Mouse (Mus musculus) inflammation-experienced regulatory T-cells, adult 6 months (primary cell): Measurements from ENCODE around the gene Irs3. TPM values are rescaled to one million over a fixed set of nuclear protein-coding genes. Genes with fewer than 3 reads are reported as not detected.
A peak's percentile ranks its signal among the peaks of the same experiment; 100 is the strongest.

Experiments used
- ATAC-seq: one replicate; pipeline ENCODE4 v1.8.0; 2017
- polyA plus RNA-seq, 3 experiments: library from polyadenylated mRNA; unstranded; fragments of 100-300 nt; shearing (Covaris generic); gene quantifications; one replicate each; pipeline ENCODE4 v1.2.1; 2017

The Irs3 gene
- not detected for polyA plus RNA-seq

DNA sequence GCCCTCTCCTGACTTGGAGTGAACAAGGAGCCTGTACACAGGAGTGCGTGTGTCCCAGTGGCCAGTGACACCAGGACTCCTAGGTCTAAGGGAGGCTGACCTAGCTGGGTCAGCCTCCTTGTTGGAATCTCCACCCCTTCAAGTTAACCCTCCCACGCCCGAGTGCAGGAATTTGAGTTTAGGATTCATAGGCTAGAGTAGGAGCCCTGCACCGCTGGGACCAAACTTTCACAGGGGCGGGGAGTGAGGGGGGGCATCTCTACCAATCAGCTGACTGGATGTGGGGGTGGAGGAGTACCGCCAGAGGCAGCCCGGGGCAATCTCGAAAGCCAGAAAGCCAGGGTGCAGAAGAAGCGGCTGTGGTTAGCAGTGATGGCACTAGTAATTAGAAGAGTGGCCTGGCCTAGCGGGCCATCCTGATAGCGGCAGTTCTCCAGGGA lies at the start of gene Irs3:
TSS of gene Irs3 (minus strand) at position 63 of the 440 bp plus-strand sequence.
- no peak for ATAC-seq

DNA sequence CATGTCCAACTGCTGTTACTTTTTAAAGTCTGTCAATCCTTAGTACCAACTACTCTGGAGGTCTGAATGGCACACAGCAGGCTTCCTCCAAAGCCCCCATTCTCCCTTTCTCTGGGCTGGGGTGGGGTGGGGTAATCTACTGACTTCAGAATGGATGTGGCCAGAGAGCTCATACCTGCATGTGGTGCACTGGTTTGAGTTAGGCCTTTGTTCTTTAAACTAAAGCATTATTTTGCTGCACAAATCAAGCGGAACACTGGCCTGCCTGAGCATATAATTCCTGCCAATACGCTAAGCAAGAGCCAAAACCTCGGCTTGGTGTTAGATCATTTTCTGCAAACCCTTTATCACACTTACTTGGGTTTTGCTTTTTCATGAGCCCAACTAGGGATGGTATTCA lies 49.3 kb upstream of the Irs3 start:
- no peak for ATAC-seq

GRCm38 (mm10) chr5:137691881-137692280 lies 46.4 kb upstream of the Irs3 start:
- ATAC-seq, result peak; percentile 80

- no peak for ATAC-seq
Observed at GRCm38 (mm10) chr5:137690531-137690930, 45.0 kb upstream of the Irs3 start.

DNA sequence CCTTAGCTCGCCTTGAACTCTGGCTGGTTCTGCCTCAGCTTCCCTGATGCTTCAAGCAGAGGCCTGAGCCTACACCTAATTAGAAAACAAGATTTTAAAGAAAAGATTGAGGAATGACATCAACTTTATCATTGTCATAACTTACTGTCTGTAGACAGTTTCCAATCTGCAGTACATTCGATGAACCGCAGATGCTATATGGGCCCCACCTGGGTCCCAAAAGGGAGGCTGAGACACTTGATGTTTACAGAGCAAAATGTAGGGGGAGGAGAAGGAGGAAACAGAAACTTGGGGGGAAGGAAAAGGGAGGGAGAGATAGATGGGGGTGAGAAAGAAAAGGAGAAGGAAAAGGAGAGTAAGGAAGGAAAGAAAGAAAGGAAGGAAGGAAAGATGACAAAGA lies 44.5 kb upstream of the Irs3 start:
- no peak for ATAC-seq

DNA sequence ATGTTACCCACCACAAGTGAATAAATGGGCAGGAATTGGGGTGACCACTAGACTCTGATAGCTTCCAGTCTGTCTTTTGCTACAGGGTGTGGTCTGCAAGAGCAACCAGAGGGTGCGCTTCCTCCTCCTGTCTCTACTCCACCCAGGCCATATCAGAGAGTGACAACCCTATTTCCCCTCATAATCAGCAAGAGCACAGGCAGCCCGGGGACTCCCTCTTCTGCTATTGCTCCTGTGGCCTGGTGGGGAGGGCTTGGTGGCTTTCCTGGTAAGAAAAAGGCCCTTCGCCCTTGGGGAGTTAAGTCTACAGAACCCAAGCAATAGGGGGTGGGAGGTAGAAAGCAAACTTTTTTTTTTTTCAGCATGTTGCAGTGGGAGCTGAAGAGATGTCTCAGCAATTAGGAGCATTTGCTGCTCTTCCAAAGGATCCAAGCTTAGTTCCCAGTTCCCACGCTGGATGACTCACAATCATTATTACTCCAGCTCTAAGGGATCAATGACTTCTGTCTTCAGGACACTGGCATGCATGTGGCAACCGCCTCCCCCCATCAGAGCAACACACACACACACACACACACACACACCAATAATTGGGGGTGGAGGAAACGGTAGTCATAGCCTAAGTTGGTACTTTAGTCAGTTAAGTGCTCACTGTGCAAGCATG lies 40.7 kb upstream of the Irs3 start:
- no peak for ATAC-seq

GRCm38 (mm10) chr5:137685653-137686052 lies 40.1 kb upstream of the Irs3 start:
- no peak for ATAC-seq

- ATAC-seq, result peak; percentile 98
Observed at GRCm38 (mm10) chr5:137684294-137685123, 39.0 kb upstream of the Irs3 start, which contains the start of gene Agfg2. Gene Agfg2 (minus strand): TSS chr5:137684726.

DNA sequence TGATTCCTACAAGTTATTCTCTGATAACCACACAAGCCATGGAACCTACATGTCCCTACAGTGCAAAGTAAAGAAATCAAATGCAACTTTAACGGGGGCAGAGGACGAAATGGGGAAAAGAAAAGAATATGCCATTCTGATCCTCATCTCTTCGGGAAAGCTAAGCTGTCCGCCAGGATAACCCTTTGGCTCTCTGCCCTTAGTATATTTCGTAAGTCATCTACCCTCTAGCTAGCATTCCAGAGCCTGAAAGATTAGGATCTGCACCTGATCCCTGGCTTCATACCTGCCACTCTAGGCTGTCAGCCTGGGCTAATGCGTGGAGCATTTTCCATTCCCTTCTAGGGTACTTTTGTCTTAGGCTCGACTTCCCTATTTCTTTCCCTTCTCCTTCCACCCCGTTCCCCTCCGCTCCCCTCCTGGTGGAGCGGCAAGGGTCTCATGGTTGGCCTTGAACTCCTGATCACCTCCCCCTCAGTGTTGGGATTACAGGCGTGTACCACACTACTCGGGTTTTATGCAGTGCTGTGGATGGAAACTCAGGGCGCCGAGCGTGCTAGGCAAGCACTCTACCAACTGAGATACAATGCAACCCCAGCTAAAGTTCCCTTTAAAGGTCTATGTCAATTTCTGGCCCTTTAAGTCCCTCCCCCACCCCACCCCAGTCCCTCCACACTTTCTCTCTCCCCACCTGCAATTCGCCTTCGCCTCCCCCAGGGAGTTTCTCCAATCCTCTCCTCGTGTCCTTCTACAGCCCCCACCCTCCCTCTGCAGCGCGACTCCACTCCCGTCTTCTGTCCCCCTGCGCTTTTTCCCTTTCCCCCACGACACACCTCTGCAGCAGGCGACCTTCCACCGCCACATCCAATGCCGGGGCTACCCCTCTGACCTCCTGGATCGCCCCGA lies 38.1 kb upstream of the Irs3 start:
- no peak for ATAC-seq

- no peak for ATAC-seq
Observed at GRCm38 (mm10) chr5:137682526-137682925, 37.0 kb upstream of the Irs3 start.

DNA sequence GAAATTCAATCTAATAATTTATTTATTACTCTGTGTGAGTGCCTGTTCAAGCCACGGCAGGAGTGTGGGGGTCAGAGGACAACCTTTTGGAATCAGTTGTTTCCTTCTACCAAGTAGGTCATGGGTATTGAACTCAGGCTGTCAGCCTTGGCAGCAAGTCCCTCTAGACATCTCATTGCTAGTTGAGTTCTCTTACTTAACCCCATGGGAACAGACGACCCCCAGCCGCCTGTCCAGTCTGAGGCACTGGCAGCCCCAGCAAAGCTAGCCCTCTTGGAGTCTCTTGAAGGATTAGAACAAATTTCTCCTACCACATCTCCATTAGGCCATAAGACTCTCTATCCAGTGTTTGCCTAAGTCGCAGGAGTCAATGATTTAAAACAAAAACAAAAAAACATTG lies 34.2 kb upstream of the Irs3 start:
- no peak for ATAC-seq

GRCm38 (mm10) chr5:137678736-137679135 lies 33.2 kb upstream of the Irs3 start:
- no peak for ATAC-seq

DNA sequence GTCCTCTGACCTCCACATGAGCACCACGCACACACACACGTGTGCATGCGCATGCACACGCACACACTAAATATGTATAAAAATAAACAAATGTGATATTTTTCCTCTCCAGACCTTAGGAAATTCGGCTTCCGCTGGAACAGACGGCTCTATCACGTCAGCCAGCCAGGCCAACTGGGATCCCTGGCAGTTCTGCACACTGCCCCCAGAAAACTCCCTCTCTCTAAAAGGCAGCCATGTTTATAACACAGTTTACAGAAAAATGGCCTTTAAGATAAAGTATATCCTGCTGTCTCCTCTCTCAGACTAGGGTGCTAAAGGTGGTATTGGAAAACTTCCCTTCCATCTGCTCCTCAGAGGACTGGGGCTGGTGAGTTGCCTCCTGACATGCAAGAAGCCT lies 32.3 kb upstream of the Irs3 start:
- ATAC-seq, result no peak

GRCm38 (mm10) chr5:137674786-137675185 lies 29.3 kb upstream of the Irs3 start:
- ATAC-seq, result no peak

- ATAC-seq, result no peak
Observed at GRCm38 (mm10) chr5:137673015-137673414, 27.5 kb upstream of the Irs3 start.

GRCm38 (mm10) chr5:137672361-137672760 lies 26.8 kb upstream of the Irs3 start:
- ATAC-seq, result no peak

- ATAC-seq, result no peak
Observed at GRCm38 (mm10) chr5:137671443-137672240, 26.1 kb upstream of the Irs3 start.

- ATAC-seq, result no peak
Observed at GRCm38 (mm10) chr5:137670240-137670639, 24.7 kb upstream of the Irs3 start.

GRCm38 (mm10) chr5:137668971-137669370 lies 23.5 kb upstream of the Irs3 start:
- no peak for ATAC-seq

DNA sequence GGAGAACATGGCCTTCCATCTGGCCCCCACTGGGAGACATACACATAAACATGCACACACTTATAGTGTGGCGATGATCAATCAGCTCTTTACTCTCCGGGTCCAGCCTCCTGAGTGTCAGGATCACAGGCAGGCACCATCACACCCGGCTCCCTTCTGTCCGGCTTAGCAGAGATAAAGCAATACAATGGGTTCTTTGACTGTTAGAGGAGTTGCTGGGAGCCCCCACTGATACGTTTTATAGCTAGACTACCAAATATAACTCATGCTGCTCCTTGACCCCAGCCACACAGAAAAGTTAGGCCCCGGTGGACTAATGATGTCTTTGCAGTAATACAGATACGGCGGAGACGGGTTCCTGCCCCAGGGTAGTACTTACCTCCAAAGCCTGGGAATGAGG lies 17.5 kb upstream of the Irs3 start:
- ATAC-seq, result no peak

DNA sequence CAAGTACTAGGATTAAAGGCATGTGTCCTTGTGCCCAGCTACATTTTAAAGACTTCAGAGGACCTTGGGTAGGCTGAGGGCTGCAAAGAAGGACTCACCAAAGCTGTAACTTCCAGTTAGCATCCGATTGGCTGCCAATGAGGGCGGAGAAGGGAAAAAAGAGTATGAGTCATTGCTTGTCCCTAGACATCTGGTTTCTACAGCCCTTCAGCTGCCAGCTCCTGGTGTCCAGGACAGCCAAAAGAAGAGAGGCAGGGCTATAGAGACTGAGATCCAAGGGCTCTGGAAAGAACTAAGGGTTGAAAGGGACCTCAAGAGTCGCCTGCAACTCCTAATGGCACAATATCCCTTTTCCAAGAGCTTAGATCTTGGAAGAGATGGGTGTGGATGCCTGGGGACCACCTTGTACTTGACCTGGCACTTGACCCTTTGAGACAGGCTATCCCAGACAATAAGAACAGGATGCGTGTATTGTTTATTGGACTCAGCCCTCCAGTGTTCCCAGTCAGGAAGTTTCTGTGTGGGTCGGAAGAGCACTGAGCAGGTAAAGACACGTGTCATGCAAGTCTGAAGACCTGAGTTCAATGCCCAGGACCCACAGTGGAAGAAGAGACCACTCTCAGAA lies 14.7 kb upstream of the Irs3 start:
- ATAC-seq, result no peak

DNA sequence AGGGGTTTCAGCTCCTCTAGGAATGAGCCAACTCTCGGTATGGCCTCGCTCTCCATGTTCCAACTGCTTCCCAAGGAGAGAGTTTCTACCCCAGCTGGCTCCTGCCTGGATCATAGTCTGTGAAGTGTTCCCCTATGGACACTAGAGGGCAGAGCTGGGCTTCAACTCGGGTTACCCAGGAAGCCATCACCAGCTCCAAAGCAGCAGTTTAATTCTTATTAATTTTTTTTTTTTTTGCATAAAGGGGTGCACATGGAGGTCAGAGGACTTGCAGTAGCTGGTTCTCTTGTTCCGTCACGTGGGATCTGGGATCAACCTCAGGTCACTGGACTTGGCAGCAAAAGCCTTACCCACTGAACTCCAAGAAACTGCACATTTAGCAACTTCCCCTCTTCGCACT lies 11.5 kb upstream of the Irs3 start:
- ATAC-seq, result peak; percentile 74
